Mouse (Mus musculus) midbrain, embryonic 12.5 days (tissue): ENCODE results near the gene Sirpb1b. TPM values are rescaled to one million over a fixed set of nuclear protein-coding genes. Genes with fewer than 3 reads are reported as not detected.
"Not testable (repeated sequence)": the region's sequence is repeated elsewhere in the genome, so short reads cannot be mapped to it uniquely, and the experiment has no call there.

Experiments
- ATAC-seq: fragments of 200-750 bp; cut with Nextera tagmentation; 2 replicates; pipeline ENCODE4 v1.8.0; 2017; ENCODE audit warnings: low read depth, moderate TSS enrichment, moderate library complexity; ENCODE audit not compliant: low FRiP score
- H3K27ac ChIP-seq: fragments of 300-500 bp; sonication (generic); replicated peaks from 2 replicates; pipeline ENCODE4 v1.5.1; 2016; ENCODE audit warnings: mild to moderate bottlenecking
- H3K27me3 ChIP-seq: fragments of 300-500 bp; sonication (generic); 2 replicates; pipeline ENCODE4 v1.6.1; 2016; ENCODE audit warnings: mild to moderate bottlenecking
- H3K36me3 ChIP-seq: fragments of 300-500 bp; sonication (generic); 2 replicates; pipeline ENCODE4 v1.6.1; 2016
- H3K4me1 ChIP-seq: fragments of 300-500 bp; sonication (generic); 2 replicates; pipeline ENCODE4 v1.6.1; 2016
- H3K4me2 ChIP-seq: fragments of 300-500 bp; sonication (generic); replicated peaks from 2 replicates; pipeline ENCODE4 v1.6.1; 2016; ENCODE audit warnings: mild to moderate bottlenecking, moderate library complexity
- H3K4me3 ChIP-seq: fragments of 300-500 bp; sonication (generic); 2 replicates; pipeline ENCODE4 v1.5.1; 2016; ENCODE audit warnings: mild to moderate bottlenecking
- H3K9ac ChIP-seq: fragments of 300-500 bp; sonication (generic); replicated peaks from 2 replicates; pipeline ENCODE4 v1.6.1; 2016; ENCODE audit warnings: mild to moderate bottlenecking, moderate library complexity
- H3K9me3 ChIP-seq: fragments of 300-500 bp; sonication (generic); 2 replicates; pipeline ENCODE4 v1.6.1; 2016; ENCODE audit warnings: mild to moderate bottlenecking
- WGBS: fragments of 180-500 bp; shearing (Covaris S2); methylation state at CpG from one replicate; pipeline ENCODE4 v1.1.7; 2016; 5-methylcytosine and 5-hydroxymethylcytosine counted together
- polyA plus RNA-seq: library from polyadenylated mRNA; unstranded; fragments of >200 nt; fragmentation: Nextera tagmentation; extraction: Ambion mirVana; gene quantifications from 2 replicates; pipeline ENCODE4 v1.2.1, GENCODE M21; 2016

Sirpb1b gene
- polyA plus RNA-seq = not detected in 2 replicates

- not testable (repeated sequence) for H3K4me3 ChIP-seq, H3K27ac ChIP-seq, ATAC-seq, H3K4me1 ChIP-seq, H3K36me3 ChIP-seq, H3K9me3 ChIP-seq, H3K4me2 ChIP-seq, H3K9ac ChIP-seq, H3K27me3 ChIP-seq
- WGBS = 92% methylated on average over 1 of the region's 1 CpGs
These were observed at the start of gene Sirpb1b for GRCm38 (mm10) chr3:15574887-15575286. Sirpb1b (minus strand) TSS chr3:15575065.

GRCm38 (mm10) chr3:15590377-15591117 lies 15.7 kb upstream of the Sirpb1b start:
- not testable (repeated sequence) for H3K4me1 ChIP-seq, H3K27me3 ChIP-seq, H3K4me3 ChIP-seq, H3K36me3 ChIP-seq, H3K9ac ChIP-seq, H3K27ac ChIP-seq, H3K9me3 ChIP-seq, H3K4me2 ChIP-seq, ATAC-seq
- WGBS = 79% methylated on average over 2 of the region's 2 CpGs

- peaks cover 16% of the 10 kb centered on the region; the same call in 1 of the 2 replicates for H3K9me3 ChIP-seq
- not testable (repeated sequence) for H3K4me1 ChIP-seq, H3K4me3 ChIP-seq, H3K27ac ChIP-seq, ATAC-seq, H3K9ac ChIP-seq, H3K4me2 ChIP-seq, H3K36me3 ChIP-seq, H3K27me3 ChIP-seq
- 93% methylated on average over 1 of the region's 1 CpGs for WGBS
These were observed 11.8 kb upstream of the Sirpb1b start for GRCm38 (mm10) chr3:15586665-15587064.

- no peak overlapping the region for H3K27ac ChIP-seq
- 94% methylated on average over 1 of the region's 1 CpGs for WGBS
- H3K4me3 ChIP-seq = no peak overlapping the region
- H3K9ac ChIP-seq = no peak overlapping the region
- no peaks in the 10 kb centered on the region for H3K27me3 ChIP-seq
- H3K4me1 ChIP-seq = no peaks in the 10 kb centered on the region
- peaks cover 13% of the 10 kb centered on the region; the same call in 1 of the 2 replicates for H3K9me3 ChIP-seq
- H3K4me2 ChIP-seq = no peak overlapping the region
- peak; percentile 49; the same call in 1 of the 2 replicates for ATAC-seq
- H3K36me3 ChIP-seq = no peaks in the 10 kb centered on the region
These were observed 8.6 kb upstream of the Sirpb1b start for GRCm38 (mm10) chr3:15583452-15583851.

- 0 out of 2 replicates have a peak, but pooled peaks have one; percentile 4 for ATAC-seq
- H3K4me1 ChIP-seq, H3K27ac ChIP-seq, H3K4me2 ChIP-seq, H3K27me3 ChIP-seq, H3K4me3 ChIP-seq, H3K36me3 ChIP-seq, H3K9ac ChIP-seq: not testable (repeated sequence)
- 81% methylated on average over 3 of the region's 3 CpGs for WGBS
- peaks cover 13% of the 10 kb centered on the region; the same call in 1 of the 2 replicates for H3K9me3 ChIP-seq
These were observed 8.1 kb upstream of the Sirpb1b start for GRCm38 (mm10) chr3:15582948-15583347.

GRCm38 (mm10) chr3:15576466-15576865 lies 1.6 kb upstream of the Sirpb1b start:
- not testable (repeated sequence) for H3K4me2 ChIP-seq, H3K27ac ChIP-seq, ATAC-seq

GRCm38 (mm10) chr3:15528589-15528988 lies 46.3 kb downstream of the Sirpb1b start:
- Histone ChIP-seq H3K36me3 (no peaks in the 10 kb centered on the region), H3K4me1 (no peaks in the 10 kb centered on the region), H3K9me3 (peaks cover 9% of the 10 kb centered on the region; the same call in 1 of the 2 replicates), H3K27me3 (no peaks in the 10 kb centered on the region), H3K9ac (no peak overlapping the region), H3K4me3 (no peak overlapping the region), H3K4me2 (no peak overlapping the region), H3K27ac (no peak overlapping the region)
- ATAC-seq = no peak

More at GRCm38 (mm10) chr3:15576466-15576865, 1.6 kb upstream of the Sirpb1b start:
- not testable (repeated sequence) for H3K4me1 ChIP-seq, H3K27me3 ChIP-seq, H3K9ac ChIP-seq, H3K9me3 ChIP-seq, H3K36me3 ChIP-seq, H3K4me3 ChIP-seq

GRCm38 (mm10) chr3:15513608-15514007 lies 61.3 kb downstream of the Sirpb1b start:
- not testable (repeated sequence) for H3K27ac ChIP-seq, H3K9me3 ChIP-seq, H3K27me3 ChIP-seq, H3K9ac ChIP-seq, ATAC-seq, H3K4me3 ChIP-seq, H3K4me1 ChIP-seq, H3K36me3 ChIP-seq, H3K4me2 ChIP-seq
- WGBS = 87% methylated on average over 11 of the region's 11 CpGs

- 76% methylated on average over 3 of the region's 3 CpGs for WGBS
- peak; percentile 56; the same call in 1 of the 2 replicates for ATAC-seq
- not testable (repeated sequence) for H3K27ac ChIP-seq
These were observed 67.0 kb downstream of the Sirpb1b start for GRCm38 (mm10) chr3:15507792-15508321.

GRCm38 (mm10) chr3:15474831-15475230 lies 100.0 kb downstream of the Sirpb1b start:
- not testable (repeated sequence) for H3K4me1 ChIP-seq, H3K36me3 ChIP-seq, H3K4me2 ChIP-seq, H3K4me3 ChIP-seq, H3K9ac ChIP-seq, ATAC-seq, H3K9me3 ChIP-seq, H3K27me3 ChIP-seq, H3K27ac ChIP-seq
- WGBS = 75% methylated on average over 2 of the region's 2 CpGs

More at GRCm38 (mm10) chr3:15507792-15508321, 67.0 kb downstream of the Sirpb1b start:
- H3K9ac ChIP-seq, H3K4me3 ChIP-seq, H3K4me1 ChIP-seq, H3K4me2 ChIP-seq, H3K9me3 ChIP-seq, H3K27me3 ChIP-seq, H3K36me3 ChIP-seq: not testable (repeated sequence)

GRCm38 (mm10) chr3:15470158-15470557 lies 104.7 kb downstream of the Sirpb1b start:
- H3K4me1 ChIP-seq, H3K27ac ChIP-seq, H3K27me3 ChIP-seq, H3K4me2 ChIP-seq, H3K4me3 ChIP-seq, ATAC-seq, H3K9ac ChIP-seq, H3K9me3 ChIP-seq, H3K36me3 ChIP-seq: not testable (repeated sequence)
- WGBS = 93% methylated on average over 1 of the region's 3 CpGs
